Mouse (Mus musculus): ENCODE data around the gene Med12l. TPM values are rescaled to one million over a fixed set of nuclear protein-coding genes. Genes with fewer than 3 reads are reported as not detected.

The Med12l gene
- polyA plus RNA-seq, 1 experiment from 2014 or later = 4.2 TPM

DNA sequence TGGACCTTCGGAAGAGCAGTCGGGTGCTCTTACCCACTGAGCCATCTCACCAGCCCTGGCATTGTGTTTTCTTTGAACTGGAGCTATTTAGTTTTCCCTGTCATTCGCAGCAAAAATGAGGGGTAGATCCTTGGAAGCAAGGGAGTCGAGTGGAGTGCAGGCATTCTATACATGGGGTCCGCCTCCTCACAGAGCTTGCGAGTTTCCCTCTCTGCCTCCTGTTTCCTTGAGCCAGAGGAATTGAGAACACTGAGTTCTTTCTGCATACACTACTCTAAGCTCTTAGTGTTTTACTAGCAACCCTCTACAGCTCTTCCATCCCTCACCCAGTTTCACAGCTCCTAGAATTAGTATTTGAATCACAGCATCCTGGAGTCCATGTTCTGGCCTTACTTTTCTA, 149.8 kb downstream of the Med12l start:
- no peak for ATAC-seq (ENCODE audit: insufficient number of reproducible peaks, insufficient read depth, low FRiP score, low read depth)
- Histone ChIP-seq H3K9me3 (ENCODE audit: control insufficient read depth, low read length) (no peaks in the 10 kb centered on the region), H3K4me3 (ENCODE audit: control insufficient read depth in 1 of 2, insufficient read depth in 1 of 2, low read depth in 1 of 2, low read length in 2 of 2) (no peak overlapping the region), H3K27ac (replicated peaks in 1 of 2; ENCODE audit: control insufficient read depth in 1 of 2, insufficient read depth in 1 of 2, low read depth in 2 of 2, low read length in 2 of 2) (no peak overlapping the region), H3K4me2 (ENCODE audit: low read length) (no peak overlapping the region), H3K36me3 (ENCODE audit: control insufficient read depth, insufficient read depth, low read length) (no peaks in the 10 kb centered on the region), H3K9ac (ENCODE audit: low read length) (no peak overlapping the region), H3K4me1 (ENCODE audit: control insufficient read depth in 2 of 2, insufficient read depth in 2 of 2, low read length in 2 of 2) (no peaks in the 10 kb centered on the region), H3K27me3 (ENCODE audit: control insufficient read depth, insufficient read depth, low read length) (no peaks in the 10 kb centered on the region)
- WGBS = 88% methylated on average over 6 of the region's 6 CpGs

DNA sequence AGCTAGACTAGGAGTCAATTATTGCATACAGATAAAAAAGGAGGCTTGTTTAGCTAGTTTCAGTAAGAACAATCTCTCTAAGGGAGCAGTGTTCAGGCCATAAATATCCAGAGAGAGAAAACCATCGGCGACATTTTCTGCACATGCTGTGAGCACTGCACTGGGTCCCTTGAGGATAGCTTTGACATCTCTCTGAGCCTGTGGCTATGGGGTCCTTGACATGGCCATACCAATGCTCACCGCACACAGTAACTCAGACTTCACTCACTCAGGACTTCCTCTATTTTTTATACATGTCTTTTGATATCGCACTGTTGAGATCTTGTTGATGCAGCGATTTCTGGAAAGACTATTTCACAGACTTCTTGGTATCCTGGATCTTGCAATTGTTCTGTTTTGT, 151.4 kb downstream of the Med12l start:
- H3K4me1 ChIP-seq (ENCODE audit: control insufficient read depth in 2 of 2, insufficient read depth in 2 of 2, low read length in 2 of 2) = no peaks in the 10 kb centered on the region
- H3K9ac ChIP-seq (ENCODE audit: low read length) = no peak overlapping the region
- WGBS = 93% methylated on average over 5 of the region's 5 CpGs
- no peak overlapping the region for H3K4me3 ChIP-seq (ENCODE audit: control insufficient read depth in 1 of 2, insufficient read depth in 1 of 2, low read depth in 1 of 2, low read length in 2 of 2)
- H3K27me3 ChIP-seq (ENCODE audit: control insufficient read depth, insufficient read depth, low read length) = no peaks in the 10 kb centered on the region
- H3K4me2 ChIP-seq (ENCODE audit: low read length) = no peak overlapping the region
- no peak overlapping the region for H3K27ac ChIP-seq (replicated peaks in 1 of 2; ENCODE audit: control insufficient read depth in 1 of 2, insufficient read depth in 1 of 2, low read depth in 2 of 2, low read length in 2 of 2)
- H3K9me3 ChIP-seq (ENCODE audit: control insufficient read depth, low read length) = no peaks in the 10 kb centered on the region
- no peaks in the 10 kb centered on the region for H3K36me3 ChIP-seq (ENCODE audit: control insufficient read depth, insufficient read depth, low read length)
- ATAC-seq (ENCODE audit: insufficient number of reproducible peaks, insufficient read depth, low FRiP score, low read depth) = no peak

- WGBS = 94% methylated on average over 1 of the region's 1 CpGs
- H3K9me3 ChIP-seq (ENCODE audit: control insufficient read depth, low read length) = no peaks in the 10 kb centered on the region
- no peaks in the 10 kb centered on the region for H3K36me3 ChIP-seq (ENCODE audit: control insufficient read depth, insufficient read depth, low read length)
- no peak overlapping the region for H3K9ac ChIP-seq (ENCODE audit: low read length)
- no peak overlapping the region for H3K4me2 ChIP-seq (ENCODE audit: low read length)
- H3K27ac ChIP-seq (replicated peaks in 1 of 2; ENCODE audit: control insufficient read depth in 1 of 2, insufficient read depth in 1 of 2, low read depth in 2 of 2, low read length in 2 of 2) = no peak overlapping the region
- no peak overlapping the region for H3K4me3 ChIP-seq (ENCODE audit: control insufficient read depth in 1 of 2, insufficient read depth in 1 of 2, low read depth in 1 of 2, low read length in 2 of 2)
- H3K4me1 ChIP-seq (ENCODE audit: control insufficient read depth in 2 of 2, insufficient read depth in 2 of 2, low read length in 2 of 2) = no peaks in the 10 kb centered on the region
- ATAC-seq (ENCODE audit: insufficient number of reproducible peaks, insufficient read depth, low FRiP score, low read depth) = no peak
- H3K27me3 ChIP-seq (ENCODE audit: control insufficient read depth, insufficient read depth, low read length) = no peaks in the 10 kb centered on the region
Observed at GRCm38 (mm10) chr3:59160465-59160864, 154.8 kb downstream of the Med12l start.

DNA sequence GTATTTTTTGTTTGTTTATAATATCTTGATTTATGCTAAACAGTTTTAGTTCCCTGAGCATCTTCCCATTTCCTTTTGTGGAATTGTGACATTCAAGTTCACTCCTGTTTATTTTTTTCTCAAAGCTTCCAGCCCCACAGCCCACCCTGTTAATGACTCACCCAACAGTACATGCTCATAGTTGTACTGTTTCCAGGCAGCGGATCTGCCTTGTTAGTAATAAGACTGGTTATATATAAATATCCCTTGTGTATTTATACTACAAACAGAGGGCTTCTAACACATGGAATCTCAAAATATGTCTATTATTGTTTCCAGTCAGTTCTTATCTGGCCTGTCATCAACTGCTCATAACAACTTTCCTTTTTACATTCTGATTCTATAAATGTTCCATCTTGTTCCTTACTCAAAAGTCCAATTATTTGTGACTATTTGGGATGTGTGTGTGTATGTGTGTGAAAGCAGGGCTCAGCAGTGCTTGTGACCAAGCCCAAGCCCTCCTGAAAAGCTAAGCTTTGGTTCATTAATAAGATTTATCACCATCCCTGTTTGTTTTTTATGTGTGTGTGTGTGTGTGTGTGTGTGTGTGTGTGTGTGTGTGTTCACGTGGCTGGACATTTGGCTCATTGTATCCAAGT, 161.9 kb downstream of the Med12l start:
- H3K27me3 ChIP-seq (ENCODE audit: control insufficient read depth, insufficient read depth, low read length) = no peaks in the 10 kb centered on the region
- no peak overlapping the region for H3K9ac ChIP-seq (ENCODE audit: low read length)
- no peak overlapping the region for H3K4me3 ChIP-seq (ENCODE audit: control insufficient read depth in 1 of 2, insufficient read depth in 1 of 2, low read depth in 1 of 2, low read length in 2 of 2)
- peaks cover 4 to 13% of the 10 kb centered on the region in 2 experiments; a peak in 3 of 4 replicates for H3K4me1 ChIP-seq (ENCODE audit: control insufficient read depth in 2 of 2, insufficient read depth in 2 of 2, low read length in 2 of 2)
- no peaks in the 10 kb centered on the region for H3K36me3 ChIP-seq (ENCODE audit: control insufficient read depth, insufficient read depth, low read length)
- H3K4me2 ChIP-seq (ENCODE audit: low read length) = no peak overlapping the region
- no peaks in the 10 kb centered on the region for H3K9me3 ChIP-seq (ENCODE audit: control insufficient read depth, low read length)
- WGBS = 81% methylated on average over 2 of the region's 2 CpGs
- no peak for ATAC-seq (ENCODE audit: insufficient number of reproducible peaks, insufficient read depth, low FRiP score, low read depth)
- no peak overlapping the region for H3K27ac ChIP-seq (replicated peaks in 1 of 2; ENCODE audit: control insufficient read depth in 1 of 2, insufficient read depth in 1 of 2, low read depth in 2 of 2, low read length in 2 of 2)

DNA sequence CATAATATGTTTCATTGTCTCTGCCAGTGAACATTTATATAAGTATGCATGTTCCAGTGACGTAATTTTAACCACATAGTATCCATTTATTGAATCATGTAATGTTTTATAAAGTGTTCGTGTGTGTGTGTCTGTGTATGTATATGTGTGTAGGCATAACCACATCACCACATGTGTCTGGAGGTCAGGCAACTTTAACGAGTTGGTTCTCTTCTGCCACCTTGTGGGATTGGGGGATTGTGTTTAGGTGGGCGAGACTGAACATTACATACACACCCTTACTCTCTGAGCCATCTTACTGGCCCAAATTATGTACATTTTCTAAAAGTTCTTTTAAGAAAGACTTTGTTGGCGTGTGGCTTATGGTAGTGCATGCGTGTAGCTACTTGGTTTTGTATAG, 162.9 kb downstream of the Med12l start:
- ATAC-seq (ENCODE audit: insufficient number of reproducible peaks, insufficient read depth, low FRiP score, low read depth) = no peak
- peaks cover 4 to 13% of the 10 kb centered on the region in 2 experiments; a peak in 3 of 4 replicates for H3K4me1 ChIP-seq (ENCODE audit: control insufficient read depth in 2 of 2, insufficient read depth in 2 of 2, low read length in 2 of 2)
- H3K27ac ChIP-seq (replicated peaks in 1 of 2; ENCODE audit: control insufficient read depth in 1 of 2, insufficient read depth in 1 of 2, low read depth in 2 of 2, low read length in 2 of 2) = no peak overlapping the region
- no peaks in the 10 kb centered on the region for H3K36me3 ChIP-seq (ENCODE audit: control insufficient read depth, insufficient read depth, low read length)
- no peak overlapping the region for H3K9ac ChIP-seq (ENCODE audit: low read length)
- no peak overlapping the region for H3K4me2 ChIP-seq (ENCODE audit: low read length)
- no peaks in the 10 kb centered on the region for H3K9me3 ChIP-seq (ENCODE audit: control insufficient read depth, low read length)
- 86% methylated on average over 6 of the region's 6 CpGs for WGBS
- H3K4me3 ChIP-seq (ENCODE audit: control insufficient read depth in 1 of 2, insufficient read depth in 1 of 2, low read depth in 1 of 2, low read length in 2 of 2) = no peak overlapping the region
- H3K27me3 ChIP-seq (ENCODE audit: control insufficient read depth, insufficient read depth, low read length) = no peaks in the 10 kb centered on the region

DNA sequence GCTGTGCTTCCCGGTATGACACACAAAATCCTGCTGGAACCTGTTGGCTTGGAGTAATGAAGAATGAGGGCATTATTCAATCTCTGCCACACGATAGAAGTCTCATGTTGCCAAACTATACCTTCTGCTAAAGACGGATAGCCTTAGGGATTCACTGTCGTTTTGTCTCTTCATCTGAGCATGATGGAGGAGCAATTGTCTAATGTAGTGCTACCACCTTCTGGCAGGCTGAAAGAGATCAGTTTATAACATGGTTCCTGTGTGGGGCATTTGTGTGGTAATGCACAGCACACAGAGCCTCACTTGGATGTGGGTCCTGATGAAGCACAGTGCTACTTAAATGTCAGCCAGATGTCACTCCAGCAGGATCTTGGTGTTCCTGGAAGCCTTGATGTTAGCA, 163.6 kb downstream of the Med12l start:
- 81% methylated on average over 4 of the region's 4 CpGs for WGBS
- Histone ChIP-seq H3K36me3 (ENCODE audit: control insufficient read depth, insufficient read depth, low read length) (no peaks in the 10 kb centered on the region), H3K9me3 (ENCODE audit: control insufficient read depth, low read length) (no peaks in the 10 kb centered on the region), H3K4me1 (ENCODE audit: control insufficient read depth in 2 of 2, insufficient read depth in 2 of 2, low read length in 2 of 2) (peaks cover 4 to 13% of the 10 kb centered on the region in 2 experiments; a peak in 3 of 4 replicates), H3K27ac (replicated peaks in 1 of 2; ENCODE audit: control insufficient read depth in 1 of 2, insufficient read depth in 1 of 2, low read depth in 2 of 2, low read length in 2 of 2) (no peak overlapping the region), H3K4me2 (ENCODE audit: low read length) (no peak overlapping the region), H3K9ac (ENCODE audit: low read length) (no peak overlapping the region), H3K4me3 (ENCODE audit: control insufficient read depth in 1 of 2, insufficient read depth in 1 of 2, low read depth in 1 of 2, low read length in 2 of 2) (no peak overlapping the region), H3K27me3 (ENCODE audit: control insufficient read depth, insufficient read depth, low read length) (no peaks in the 10 kb centered on the region)
- no peak for ATAC-seq (ENCODE audit: insufficient number of reproducible peaks, insufficient read depth, low FRiP score, low read depth)

- Histone ChIP-seq H3K9me3 (ENCODE audit: control insufficient read depth, low read length) (no peaks in the 10 kb centered on the region), H3K4me1 (ENCODE audit: control insufficient read depth in 2 of 2, insufficient read depth in 2 of 2, low read length in 2 of 2) (peaks cover 4 to 13% of the 10 kb centered on the region in 2 experiments; a peak in 3 of 4 replicates), H3K9ac (ENCODE audit: low read length) (no peak overlapping the region), H3K4me2 (ENCODE audit: low read length) (no peak overlapping the region), H3K27me3 (ENCODE audit: control insufficient read depth, insufficient read depth, low read length) (no peaks in the 10 kb centered on the region), H3K4me3 (ENCODE audit: control insufficient read depth in 1 of 2, insufficient read depth in 1 of 2, low read depth in 1 of 2, low read length in 2 of 2) (no peak overlapping the region), H3K36me3 (ENCODE audit: control insufficient read depth, insufficient read depth, low read length) (no peaks in the 10 kb centered on the region), H3K27ac (replicated peaks in 1 of 2; ENCODE audit: control insufficient read depth in 1 of 2, insufficient read depth in 1 of 2, low read depth in 2 of 2, low read length in 2 of 2) (no peak overlapping the region)
- WGBS = 22% methylated on average over 2 of the region's 2 CpGs
- no peak for ATAC-seq (ENCODE audit: insufficient number of reproducible peaks, insufficient read depth, low FRiP score, low read depth)
Observed at GRCm38 (mm10) chr3:59169921-59170627, 164.4 kb downstream of the Med12l start.
